Mouse (Mus musculus) ES-E14 (cell line): ENCODE data around the gene Crmp1. TPM values are rescaled to one million over a fixed set of nuclear protein-coding genes. Genes with fewer than 3 reads are reported as not detected.

Experiments used
- DNase-seq: peaks from one replicate; pipeline ENCODE4 v3.0.0-alpha.2; 2013; ENCODE audit warnings: low read depth, low spot score
- H3K27ac ChIP-seq: 2 replicates; pipeline ENCODE4 v1.5.1; 2012; ENCODE audit warnings: low read depth, mild to moderate bottlenecking, low read length, moderate library complexity, mixed read lengths; ENCODE audit not compliant: poor library complexity, insufficient read depth, severe bottlenecking
- H3K36me3 ChIP-seq: 2 replicates; pipeline ENCODE4 v1.6.1; 2012; ENCODE audit warnings: mild to moderate bottlenecking, low read length, moderate library complexity, mixed read lengths; ENCODE audit not compliant: control insufficient read depth, poor library complexity, insufficient read depth, severe bottlenecking
- H3K4me1 ChIP-seq, 2 experiments: fragments of 150-350 bp in 1 of 2; sonication (generic) in 1 of 2; 2 replicates each; pipeline ENCODE4 v1.6.1; 2012; ENCODE audit warnings: low read length in 2 of 2, mild to moderate bottlenecking in 1 of 2, mixed read lengths in 1 of 2; ENCODE audit not compliant: control insufficient read depth in 2 of 2, insufficient read depth in 2 of 2, poor library complexity in 1 of 2
- H3K4me3 ChIP-seq, 2 experiments: fragments of 150-350 bp in 1 of 2; sonication (generic) in 1 of 2; 2 replicates each; pipeline ENCODE4 v1.5.1; 2012; ENCODE audit warnings: low read length in 2 of 2, low read depth in 1 of 2, mild to moderate bottlenecking in 1 of 2, mixed read lengths in 1 of 2; ENCODE audit not compliant: insufficient read depth in 1 of 2, poor library complexity in 1 of 2, severe bottlenecking in 1 of 2
- H3K9ac ChIP-seq: 2 replicates; pipeline ENCODE4 v1.6.1; 2012; ENCODE audit warnings: low read depth, mild to moderate bottlenecking, low read length, mixed read lengths; ENCODE audit not compliant: poor library complexity, insufficient read depth, severe bottlenecking
- H3K9me3 ChIP-seq: fragments of 150-350 bp; sonication (generic); 2 replicates; pipeline ENCODE4 v1.6.1; 2012; ENCODE audit warnings: low read depth, mild to moderate bottlenecking, low read length; ENCODE audit not compliant: control insufficient read depth, insufficient read depth
- CHD2 ChIP-seq: IDR thresholded peaks from 2 replicates; pipeline ENCODE4 v1.6.1; 2014; ENCODE audit warnings: mild to moderate bottlenecking, low read depth, low read length, inconsistent platforms
- HCFC1 ChIP-seq: IDR thresholded peaks from 2 replicates; pipeline ENCODE4 v1.6.1; 2012; ENCODE audit warnings: low read length, inconsistent platforms, borderline replicate concordance; ENCODE audit not compliant: insufficient read depth
- MAFK ChIP-seq: IDR thresholded peaks from 2 replicates; pipeline ENCODE4 v1.6.1; 2014; ENCODE audit warnings: mild to moderate bottlenecking, low read depth, low read length, inconsistent platforms; ENCODE audit not compliant: insufficient read depth
- ZC3H11A ChIP-seq: IDR thresholded peaks from 2 replicates; pipeline ENCODE4 v1.6.1; 2012; ENCODE audit warnings: low read depth, mild to moderate bottlenecking, inconsistent platforms, low read length, borderline replicate concordance
- ZNF384 ChIP-seq: IDR thresholded peaks from 2 replicates; pipeline ENCODE4 v1.6.1; 2012; ENCODE audit warnings: low read depth, low read length, inconsistent platforms
- in situ Hi-C, 2 experiments: fragments of 600-800 bp; cut with MboI; formaldehyde crosslinking; loops; one replicate each; pipeline ENCODE4 v1.15.1; 2025; ENCODE audit warnings: low sequenced_read_pairs in 2 of 2, inconsistent platforms in 1 of 2; ENCODE audit not compliant: unreplicated experiment in 2 of 2
- total RNA-seq: library from RNA; depleted of rRNA; stranded (reverse); fragments of 300-350 nt; gene quantifications from 2 replicates; pipeline ENCODE4 v1.2.3, GENCODE M21; 2012

Crmp1 gene
- total RNA-seq, 1 experiment, result 24.5 TPM

DNA sequence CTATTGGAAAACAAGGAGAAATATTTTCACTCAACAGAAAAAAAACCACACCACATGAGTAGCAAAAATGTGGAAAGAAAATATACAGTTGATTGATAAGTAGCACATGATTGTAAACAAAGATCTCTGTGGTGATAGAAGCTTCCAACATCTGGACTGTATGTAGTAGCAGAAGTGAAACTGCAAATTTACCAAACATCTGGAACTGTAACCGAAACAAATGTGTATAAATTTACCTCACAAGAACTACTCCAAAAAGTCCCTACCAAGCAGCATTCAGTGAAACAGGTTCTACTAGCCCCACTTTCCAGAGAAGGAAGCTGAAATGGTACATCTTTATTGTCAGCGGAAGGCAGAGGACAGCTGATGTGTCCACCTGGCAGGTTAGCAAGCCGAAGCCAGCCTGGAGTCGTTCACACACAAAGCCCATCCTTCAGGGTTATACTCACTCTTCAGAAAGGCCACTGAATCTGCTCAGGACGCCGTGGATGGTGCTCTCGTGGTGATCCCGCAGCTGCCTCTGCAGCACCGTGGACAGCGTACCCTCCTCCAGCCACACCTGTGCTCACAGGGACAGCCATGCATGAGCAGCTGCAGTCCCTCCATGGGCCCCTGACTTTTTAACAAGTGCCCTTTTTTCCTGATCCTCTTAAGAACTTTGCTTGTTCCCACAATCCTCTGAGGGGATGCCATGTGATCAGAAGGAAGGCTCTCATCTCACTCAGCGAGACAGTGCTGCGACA lies 71.4 kb downstream of the Crmp1 start:
- Histone ChIP-seq H3K9me3 (no peaks in the 10 kb centered on the region), H3K9ac (no peak overlapping the region), H3K4me1 (no peaks in the 10 kb centered on the region), H3K36me3 (peaks cover 11% of the 10 kb centered on the region; the same call in 1 of the 2 replicates), H3K27ac (no peak overlapping the region), H3K4me3 (no peak overlapping the region)
- TF ChIP-seq MAFK, result no peak
- no peak for TF ChIP-seq CHD2
- TF ChIP-seq ZNF384, result no peak
- no peak for TF ChIP-seq HCFC1
- TF ChIP-seq ZC3H11A, result no peak
- in situ Hi-C loops, result no loop called here
- DNase-seq, result no peak

DNA sequence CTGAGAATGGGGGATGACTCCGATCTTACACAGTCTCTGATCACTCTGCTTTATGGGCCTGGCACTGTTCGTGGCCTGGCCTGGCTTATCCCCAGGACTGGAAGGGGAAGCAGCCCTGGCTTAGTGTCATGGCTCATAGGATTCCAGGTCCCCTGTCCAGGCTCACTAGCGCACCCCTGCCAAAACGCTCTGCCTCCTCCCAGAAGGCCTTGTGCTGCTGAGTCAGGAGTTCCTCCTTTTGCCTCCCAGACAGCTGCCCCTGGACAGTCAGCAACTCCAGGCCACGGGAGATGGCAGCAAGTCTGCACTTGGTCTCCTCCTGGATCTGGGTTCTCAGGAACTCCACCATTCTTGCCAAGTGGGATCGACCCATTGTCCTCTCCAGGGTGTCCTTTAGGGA lies 77.0 kb downstream of the Crmp1 start:
- Histone ChIP-seq H3K4me1 (no peaks in the 10 kb centered on the region), H3K4me3 (no peak overlapping the region), H3K27ac (no peak overlapping the region), H3K9me3 (no peaks in the 10 kb centered on the region), H3K9ac (no peak overlapping the region), H3K36me3 (peaks cover 16% of the 10 kb centered on the region; the same call in 1 of the 2 replicates)
- no peak for TF ChIP-seq MAFK
- no peak for TF ChIP-seq HCFC1
- TF ChIP-seq ZC3H11A, result no peak
- no peak for TF ChIP-seq CHD2
- no peak for TF ChIP-seq ZNF384
- in situ Hi-C loops, result no loop called here
- no peak for DNase-seq

DNA sequence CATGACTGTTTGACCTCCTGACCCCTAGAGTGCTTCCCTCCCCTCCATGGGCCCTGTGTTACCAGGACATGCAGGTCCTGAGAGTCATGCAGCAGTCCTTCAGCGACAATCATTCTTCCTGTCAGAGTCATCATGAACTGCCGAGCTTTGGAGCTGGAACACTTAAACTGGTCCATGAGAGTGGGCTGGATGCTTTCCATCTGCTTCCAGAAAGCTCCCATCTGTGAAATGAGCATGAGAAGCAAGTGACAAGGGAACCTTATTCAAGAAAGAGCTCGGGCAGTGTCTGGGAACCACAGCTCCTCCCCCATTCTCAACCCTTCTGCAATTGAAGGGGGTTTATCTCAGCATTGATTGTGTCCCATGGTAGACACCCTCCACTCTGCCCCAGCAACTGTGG lies 78.4 kb downstream of the Crmp1 start:
- in situ Hi-C loops, result no loop called here
- Histone ChIP-seq H3K36me3 (peaks cover 10% of the 10 kb centered on the region; the same call in 1 of the 2 replicates), H3K9ac (no peak overlapping the region), H3K9me3 (no peaks in the 10 kb centered on the region), H3K27ac (no peak overlapping the region), H3K4me3 (no peak overlapping the region), H3K4me1 (no peaks in the 10 kb centered on the region)
- no peak for DNase-seq
- no peak for TF ChIP-seq MAFK
- no peak for TF ChIP-seq HCFC1
- TF ChIP-seq CHD2, result no peak
- no peak for TF ChIP-seq ZC3H11A
- TF ChIP-seq ZNF384, result no peak

DNA sequence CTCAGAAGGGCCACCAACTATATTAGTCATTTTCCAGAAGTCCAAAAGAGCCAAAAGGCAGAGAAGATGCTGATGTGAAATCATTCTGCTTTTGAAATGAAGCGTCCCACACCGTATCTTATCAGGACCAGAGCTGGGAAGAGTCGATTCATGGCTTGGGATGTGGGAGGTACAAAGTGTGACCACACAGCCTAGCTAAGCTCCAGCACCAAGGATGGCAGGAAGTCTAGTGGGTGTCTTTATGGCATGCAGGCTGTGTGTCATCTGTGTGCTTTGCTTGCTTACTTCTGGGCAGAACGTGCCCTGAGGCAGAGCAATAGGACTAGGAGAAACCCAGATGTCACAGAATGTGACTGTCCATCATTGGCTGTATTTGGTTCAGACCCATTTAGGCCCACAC lies 79.0 kb downstream of the Crmp1 start:
- Histone ChIP-seq H3K4me1 (no peaks in the 10 kb centered on the region), H3K4me3 (no peak overlapping the region), H3K36me3 (peaks cover 9% of the 10 kb centered on the region; the same call in 1 of the 2 replicates), H3K9ac (no peak overlapping the region), H3K9me3 (no peaks in the 10 kb centered on the region), H3K27ac (no peak overlapping the region)
- in situ Hi-C loops, result no loop called here
- no peak for DNase-seq
- TF ChIP-seq ZNF384 (no peak), CHD2 (no peak), HCFC1 (no peak), MAFK (no peak), ZC3H11A (no peak)
